Mouse (Mus musculus) ES-E14 (cell line): ENCODE data around the gene Cd40.

ENCODE experiments used
- HCFC1 ChIP-seq: IDR thresholded peaks from 2 replicates; pipeline ENCODE4 v1.6.1; 2012; ENCODE audit warnings: low read length, inconsistent platforms, borderline replicate concordance; ENCODE audit not compliant: insufficient read depth
- MAFK ChIP-seq: IDR thresholded peaks from 2 replicates; pipeline ENCODE4 v1.6.1; 2014; ENCODE audit warnings: mild to moderate bottlenecking, low read depth, low read length, inconsistent platforms; ENCODE audit not compliant: insufficient read depth
- ZC3H11A ChIP-seq: IDR thresholded peaks from 2 replicates; pipeline ENCODE4 v1.6.1; 2012; ENCODE audit warnings: low read depth, mild to moderate bottlenecking, inconsistent platforms, low read length, borderline replicate concordance
- ZNF384 ChIP-seq: IDR thresholded peaks from 2 replicates; pipeline ENCODE4 v1.6.1; 2012; ENCODE audit warnings: low read depth, low read length, inconsistent platforms

DNA sequence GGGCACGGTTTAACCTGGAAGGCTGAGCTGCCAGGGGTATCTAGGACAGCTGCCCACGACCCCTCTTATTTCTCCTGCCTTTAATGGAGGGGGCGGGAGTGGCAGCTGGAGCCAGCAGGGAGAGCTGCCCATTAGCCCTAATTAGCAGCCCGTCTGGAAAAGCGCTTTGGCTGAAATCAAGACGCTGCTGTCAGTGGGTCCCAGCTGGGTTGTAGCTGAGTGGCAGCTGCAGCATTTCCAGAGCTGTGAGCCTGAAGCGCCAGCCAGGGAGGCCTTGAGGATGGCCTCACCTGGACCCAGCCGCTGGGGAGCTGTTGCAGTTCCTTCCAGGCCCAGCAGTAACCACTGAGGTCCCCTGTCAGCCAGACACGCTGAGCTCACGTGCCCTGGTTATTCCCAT is 40.9 kb downstream of the Cd40 start:
- TF ChIP-seq ZNF384 (no peak), ZC3H11A (no peak), MAFK (no peak), HCFC1 (no peak)
